Mouse (Mus musculus): ENCODE measurements around the gene Hcrt. TPM values are rescaled to one million over a fixed set of nuclear protein-coding genes. Genes with fewer than 3 reads are reported as not detected.
"Not testable (repeated sequence)": the region's sequence is repeated elsewhere in the genome, so short reads cannot be mapped to it uniquely, and the experiment has no call there.

Hcrt gene
- total and polyA plus RNA-seq, 2 experiments from 2014 or later: 1.2 TPM; not detected in 1

- Histone ChIP-seq H3K4me1 (ENCODE audit: insufficient read depth, low read length) (no peaks in the 10 kb centered on the region), H3K9ac (replicated peaks; ENCODE audit: low read length) (no peak overlapping the region), H3K4me3 (ENCODE audit: low read length) (no peak overlapping the region), H3K27ac (no peak overlapping the region), H3K4me2 (ENCODE audit: low read depth, low read length) (no peak overlapping the region), H3K9me3 (ENCODE audit: low read length) (no peaks in the 10 kb centered on the region), H3K36me3 (ENCODE audit: insufficient read depth, low read length) (peaks cover 13% of the 10 kb centered on the region; the same call in 1 of the 2 replicates), H3K27me3 (ENCODE audit: insufficient read depth, low read length) (no peaks in the 10 kb centered on the region)
- TF ChIP-seq CTCF (IDR thresholded peaks at IDR 0.05; ENCODE audit: low read depth): no peak
- no peak for ATAC-seq
- whole genome bisulfite sequencing: 76% methylated on average over 8 of the region's 8 CpGs
- no peak for DNase-seq (ENCODE audit: low spot score)
Measured at GRCm38 (mm10) chr11:100796585-100796984, 33.9 kb upstream of the Hcrt start.

GRCm38 (mm10) chr11:100795386-100795785 lies 32.7 kb upstream of the Hcrt start:
- Histone ChIP-seq H3K9me3 (ENCODE audit: low read length) (no peaks in the 10 kb centered on the region), H3K4me3 (ENCODE audit: low read length) (no peak overlapping the region), H3K27me3 (ENCODE audit: insufficient read depth, low read length) (no peaks in the 10 kb centered on the region), H3K27ac (no peak overlapping the region), H3K9ac (replicated peaks; ENCODE audit: low read length) (no peak overlapping the region), H3K36me3 (ENCODE audit: insufficient read depth, low read length) (peaks cover 7% of the 10 kb centered on the region; the same call in 1 of the 2 replicates), H3K4me2 (ENCODE audit: low read depth, low read length) (no peak overlapping the region), H3K4me1 (ENCODE audit: insufficient read depth, low read length) (no peaks in the 10 kb centered on the region)
- TF ChIP-seq CTCF (IDR thresholded peaks at IDR 0.05; ENCODE audit: low read depth): no peak
- DNase-seq (ENCODE audit: low spot score): no peak
- ATAC-seq: no peak
- 93% methylated on average over 2 of the region's 2 CpGs for WGBS

DNA sequence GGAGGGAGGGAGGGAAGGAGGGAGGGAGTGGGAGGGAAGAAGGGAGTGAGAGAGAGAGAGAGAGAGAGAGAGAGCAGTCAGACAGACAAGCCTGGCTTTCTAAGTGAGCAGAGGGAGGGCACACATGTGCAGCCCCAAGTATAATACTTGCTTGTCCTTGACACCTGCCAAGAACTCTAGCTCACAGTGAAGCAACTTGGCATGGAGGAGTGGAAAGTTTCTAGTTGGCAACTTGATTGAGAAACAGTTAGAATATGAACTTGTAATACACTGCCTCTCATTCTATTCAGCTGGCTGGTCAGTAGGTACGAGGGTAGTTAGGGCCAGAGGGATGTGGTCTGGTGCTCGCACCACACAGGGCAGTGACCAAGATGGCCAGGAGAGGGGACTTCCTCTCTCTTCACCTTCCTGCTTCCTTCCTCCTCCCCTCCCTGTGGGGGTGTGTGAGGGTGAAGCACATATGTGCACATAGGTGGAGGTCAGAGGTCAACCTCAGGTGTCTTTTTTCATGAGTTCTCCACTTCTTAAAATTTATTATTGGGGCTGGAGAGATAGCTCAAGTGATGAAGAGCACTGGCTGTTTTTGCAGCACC lies 28.8 kb upstream of the Hcrt start:
- Histone ChIP-seq H3K4me3 (ENCODE audit: low read length) (no peak overlapping the region), H3K27ac (no peak overlapping the region), H3K27me3 (ENCODE audit: insufficient read depth, low read length) (no peaks in the 10 kb centered on the region), H3K4me1 (ENCODE audit: insufficient read depth, low read length) (no peaks in the 10 kb centered on the region), H3K9me3 (ENCODE audit: low read length) (no peaks in the 10 kb centered on the region), H3K9ac (replicated peaks; ENCODE audit: low read length) (no peak overlapping the region), H3K36me3 (ENCODE audit: insufficient read depth, low read length) (peaks cover 15% of the 10 kb centered on the region; the same call in 1 of the 2 replicates), H3K4me2 (ENCODE audit: low read depth, low read length) (no peak overlapping the region)
- DNase-seq (ENCODE audit: low spot score) (peak; percentile 30), ATAC-seq (no peak)
- TF ChIP-seq CTCF (IDR thresholded peaks at IDR 0.05; ENCODE audit: low read depth): no peak
- WGBS: 81% methylated on average over 2 of the region's 2 CpGs

DNA sequence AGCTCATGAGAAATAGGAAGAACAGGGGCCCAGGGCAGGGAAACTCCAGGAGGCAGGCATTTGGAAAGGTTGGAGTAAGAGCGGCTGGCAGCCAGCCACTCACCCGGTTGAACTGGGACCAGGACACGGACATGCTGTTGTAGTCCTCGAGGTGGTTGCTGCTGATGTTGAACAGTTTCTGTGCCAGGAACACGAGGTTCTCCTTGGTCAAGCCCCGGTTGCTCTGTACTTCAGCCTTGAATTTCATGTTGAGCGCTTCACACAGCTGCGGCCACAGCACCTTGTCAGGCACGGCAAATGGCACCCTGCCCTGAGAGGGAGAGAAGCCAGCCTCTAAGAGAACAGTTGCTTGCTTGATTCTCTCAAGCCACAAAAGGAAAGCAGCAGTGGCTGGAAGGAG lies 27.9 kb upstream of the Hcrt start:
- 0 out of 2 replicates have a peak overlapping the region, but pooled peaks have one; percentile 2 for H3K27ac ChIP-seq
- not testable (repeated sequence) for H3K4me3 ChIP-seq (ENCODE audit: low read length); H3K4me1 ChIP-seq (ENCODE audit: insufficient read depth, low read length); H3K9me3 ChIP-seq (ENCODE audit: low read length); H3K4me2 ChIP-seq (ENCODE audit: low read depth, low read length); H3K9ac ChIP-seq (replicated peaks; ENCODE audit: low read length); H3K27me3 ChIP-seq (ENCODE audit: insufficient read depth, low read length)
- H3K36me3 ChIP-seq (ENCODE audit: insufficient read depth, low read length): peaks cover 15% of the 10 kb centered on the region; the same call in 1 of the 2 replicates
- peak; percentile 49 for DNase-seq (ENCODE audit: low spot score)
- 54% methylated on average over 9 of the region's 9 CpGs for WGBS
- peak; percentile 53; the same call in 1 of the 2 replicates for ATAC-seq

DNA sequence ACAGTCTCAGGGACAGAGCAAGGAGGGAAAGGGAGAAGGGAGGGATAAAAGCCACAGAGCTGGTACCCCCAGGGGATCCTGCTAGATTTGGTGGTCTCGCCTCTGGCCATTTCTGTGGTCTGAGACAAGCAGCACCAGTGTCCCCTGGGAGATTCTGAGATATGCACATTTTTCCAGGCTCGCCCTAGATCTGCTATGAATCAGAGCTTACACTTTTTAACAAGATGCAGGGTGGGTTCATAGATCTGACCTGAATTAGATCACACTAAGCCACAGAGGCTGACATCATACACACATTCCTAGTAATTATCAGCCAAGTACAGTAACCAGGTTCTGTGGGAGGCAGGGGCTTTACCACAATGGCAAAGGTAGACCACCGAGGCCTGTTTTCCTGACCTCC lies 27.0 kb upstream of the Hcrt start:
- no peak for ATAC-seq
- TF ChIP-seq CTCF (IDR thresholded peaks at IDR 0.05; ENCODE audit: low read depth): no peak
- Histone ChIP-seq H3K36me3 (ENCODE audit: insufficient read depth, low read length) (peaks cover 15% of the 10 kb centered on the region; the same call in 1 of the 2 replicates), H3K27me3 (ENCODE audit: insufficient read depth, low read length) (no peaks in the 10 kb centered on the region), H3K9ac (replicated peaks; ENCODE audit: low read length) (no peak overlapping the region), H3K27ac (peak overlapping the region; percentile 15; the same call in 1 of the 2 replicates), H3K4me1 (ENCODE audit: insufficient read depth, low read length) (no peaks in the 10 kb centered on the region), H3K4me3 (ENCODE audit: low read length) (no peak overlapping the region), H3K4me2 (ENCODE audit: low read depth, low read length) (no peak overlapping the region), H3K9me3 (ENCODE audit: low read length) (no peaks in the 10 kb centered on the region)
- WGBS: 87% methylated on average over 3 of the region's 3 CpGs
- DNase-seq (ENCODE audit: low spot score): no peak

DNA sequence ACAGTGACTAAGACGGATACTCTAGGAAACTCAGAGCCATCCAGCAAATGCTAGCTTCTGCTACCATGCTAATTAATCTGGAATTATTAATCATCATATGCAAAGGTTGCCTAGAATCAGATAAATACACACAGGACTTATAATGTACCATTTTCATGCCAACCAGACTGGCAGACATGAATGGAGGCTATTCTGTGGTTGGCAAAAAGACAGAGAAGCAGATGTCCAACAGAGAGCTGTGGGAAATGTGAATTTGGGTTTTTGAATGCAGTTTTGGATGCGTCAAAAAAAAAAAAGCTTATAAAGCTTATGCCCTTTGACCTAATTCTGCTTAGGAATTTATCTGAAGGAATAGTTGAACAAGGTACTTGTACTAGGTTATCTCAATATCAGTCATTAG lies 23.0 kb upstream of the Hcrt start:
- no peak for ATAC-seq
- Histone ChIP-seq H3K36me3 (ENCODE audit: insufficient read depth, low read length) (peaks cover 25% of the 10 kb centered on the region; the same call in 1 of the 2 replicates), H3K4me3 (ENCODE audit: low read length) (no peak overlapping the region), H3K27me3 (ENCODE audit: insufficient read depth, low read length) (no peaks in the 10 kb centered on the region), H3K4me2 (ENCODE audit: low read depth, low read length) (no peak overlapping the region), H3K27ac (no peak overlapping the region), H3K4me1 (ENCODE audit: insufficient read depth, low read length) (no peaks in the 10 kb centered on the region), H3K9me3 (ENCODE audit: low read length) (no peaks in the 10 kb centered on the region), H3K9ac (replicated peaks; ENCODE audit: low read length) (no peak overlapping the region)
- 66% methylated on average over 2 of the region's 2 CpGs for WGBS
- peak; percentile 24 for DNase-seq (ENCODE audit: low spot score)
- TF ChIP-seq CTCF (IDR thresholded peaks at IDR 0.05; ENCODE audit: low read depth): no peak

DNA sequence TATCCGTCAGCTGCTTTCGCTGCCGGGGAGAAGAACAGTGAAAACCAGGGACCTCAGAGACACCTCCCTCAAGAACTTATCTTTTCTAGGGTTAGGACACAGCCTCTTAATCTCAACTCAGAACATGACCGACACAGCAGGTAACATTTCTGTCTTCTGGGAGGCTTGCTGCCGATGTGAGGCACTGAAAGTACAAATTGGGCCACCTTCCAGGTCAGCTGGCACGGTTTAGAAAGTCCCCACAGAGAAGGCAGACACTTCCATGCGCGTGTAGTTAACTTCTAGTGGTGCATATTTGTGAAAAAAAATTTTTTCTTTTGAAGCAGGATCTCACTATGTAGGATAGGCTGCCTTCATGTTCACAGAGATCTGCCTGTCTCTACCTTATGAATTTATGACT lies 21.6 kb upstream of the Hcrt start:
- 56% methylated on average over 8 of the region's 8 CpGs for WGBS
- H3K4me3 ChIP-seq (ENCODE audit: low read length): no peak overlapping the region
- no peak overlapping the region for H3K9ac ChIP-seq (replicated peaks; ENCODE audit: low read length)
- H3K36me3 ChIP-seq (ENCODE audit: insufficient read depth, low read length): peaks cover 25% of the 10 kb centered on the region; the same call in 1 of the 2 replicates
- ATAC-seq: no peak
- no peak overlapping the region for H3K4me2 ChIP-seq (ENCODE audit: low read depth, low read length)
- no peaks in the 10 kb centered on the region for H3K27me3 ChIP-seq (ENCODE audit: insufficient read depth, low read length)
- no peak overlapping the region for H3K27ac ChIP-seq
- TF ChIP-seq CTCF (IDR thresholded peaks at IDR 0.05; ENCODE audit: low read depth): no peak
- no peak for DNase-seq (ENCODE audit: low spot score)
- H3K9me3 ChIP-seq (ENCODE audit: low read length): no peaks in the 10 kb centered on the region
- H3K4me1 ChIP-seq (ENCODE audit: insufficient read depth, low read length): no peaks in the 10 kb centered on the region
